Mouse (Mus musculus) heart, embryonic 14.5 days (tissue): Measurements from ENCODE around the gene Slc35b2. TPM values are rescaled to one million over a fixed set of nuclear protein-coding genes. Genes with fewer than 3 reads are reported as not detected.

ENCODE experiments used
- ATAC-seq: fragments of 200-750 bp; cut with Nextera tagmentation; 2 replicates; pipeline ENCODE4 v1.8.0; 2017; ENCODE audit warnings: low read depth, moderate TSS enrichment; ENCODE audit not compliant: insufficient number of reproducible peaks, insufficient read depth, low FRiP score
- H3K27ac ChIP-seq, 2 experiments: fragments of 200-500 bp in 1 of 2; fragments of 300-500 bp in 1 of 2; sonication (generic) in 1 of 2; replicated peaks in 1 of 2; 2 replicates each; pipeline ENCODE4 v1.5.1; 2012 to 2014; ENCODE audit warnings: low read depth in 2 of 2, low read length in 2 of 2, control low read depth in 1 of 2, mild to moderate bottlenecking in 1 of 2, mixed read lengths in 1 of 2; ENCODE audit not compliant: control insufficient read depth in 1 of 2, insufficient read depth in 1 of 2
- H3K27me3 ChIP-seq: fragments of 300-500 bp; sonication (generic); 2 replicates; pipeline ENCODE4 v1.6.1; 2014; ENCODE audit warnings: mild to moderate bottlenecking, low read length, control low read depth; ENCODE audit not compliant: control insufficient read depth, insufficient read depth
- H3K36me3 ChIP-seq: fragments of 300-500 bp; sonication (generic); 2 replicates; pipeline ENCODE4 v1.6.1; 2014; ENCODE audit warnings: mild to moderate bottlenecking, control low read depth, low read length, mixed read lengths; ENCODE audit not compliant: control insufficient read depth, insufficient read depth
- H3K4me1 ChIP-seq, 2 experiments: fragments of 200-500 bp in 1 of 2; fragments of 300-500 bp in 1 of 2; sonication (generic) in 1 of 2; 2 replicates each; pipeline ENCODE4 v1.6.1; 2012 to 2014; ENCODE audit warnings: low read length in 2 of 2, control low read depth in 1 of 2, mixed read lengths in 1 of 2; ENCODE audit not compliant: control insufficient read depth in 2 of 2, insufficient read depth in 2 of 2
- H3K4me2 ChIP-seq: fragments of 300-500 bp; sonication (generic); 2 replicates; pipeline ENCODE4 v1.6.1; 2014; ENCODE audit warnings: mild to moderate bottlenecking, low read length
- H3K4me3 ChIP-seq, 2 experiments: fragments of 200-500 bp in 1 of 2; fragments of 300-500 bp in 1 of 2; sonication (generic) in 1 of 2; 2 replicates each; pipeline ENCODE4 v1.5.1; 2012 to 2014; ENCODE audit warnings: low read length in 2 of 2, mild to moderate bottlenecking in 2 of 2, control low read depth in 1 of 2, low read depth in 1 of 2, moderate library complexity in 1 of 2; ENCODE audit not compliant: control insufficient read depth in 1 of 2, insufficient read depth in 1 of 2
- H3K9ac ChIP-seq: fragments of 300-500 bp; sonication (generic); 2 replicates; pipeline ENCODE4 v1.6.1; 2014; ENCODE audit warnings: mild to moderate bottlenecking, low read length
- H3K9me3 ChIP-seq: fragments of 300-500 bp; sonication (generic); 2 replicates; pipeline ENCODE4 v1.6.1; 2016; ENCODE audit warnings: low read length, control low read depth; ENCODE audit not compliant: control insufficient read depth
- WGBS: fragments of 180-500 bp; shearing (Covaris S2); extraction: QIAGEN DNeasy Blood & Tissue Kit; methylation state at CpG from one replicate; pipeline ENCODE4 v1.1.7; 2014; 5-methylcytosine and 5-hydroxymethylcytosine counted together
- polyA plus RNA-seq: library from polyadenylated mRNA; unstranded; fragments of >200 nt; fragmentation: Nextera tagmentation; extraction: Ambion mirVana; gene quantifications from 2 replicates; pipeline ENCODE4 v1.2.1, GENCODE M21; 2014

Gene Slc35b2
- polyA plus RNA-seq, 1 experiment from 2014 or later, result 91.3 TPM

DNA sequence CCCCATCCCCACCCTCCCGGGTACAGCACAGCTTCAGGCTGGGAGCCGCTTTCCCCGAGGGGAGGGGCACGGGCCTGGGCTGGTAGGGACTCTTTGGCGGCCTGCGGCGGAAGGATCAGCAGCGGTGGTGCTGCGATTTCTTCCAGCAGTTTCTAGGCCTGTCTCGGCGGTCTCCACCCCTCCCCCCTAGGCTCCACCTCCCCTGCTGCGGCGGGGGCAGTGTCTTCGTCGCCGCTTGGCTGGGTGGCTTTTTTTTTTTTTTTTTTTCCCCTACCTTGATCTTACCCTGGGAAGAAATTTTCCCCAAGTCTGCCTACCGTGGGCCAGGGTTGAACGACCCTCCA is 10.1 kb downstream of the Slc35b2 start:
- under 1% methylated on average over 18 of the region's 18 CpGs for WGBS

DNA sequence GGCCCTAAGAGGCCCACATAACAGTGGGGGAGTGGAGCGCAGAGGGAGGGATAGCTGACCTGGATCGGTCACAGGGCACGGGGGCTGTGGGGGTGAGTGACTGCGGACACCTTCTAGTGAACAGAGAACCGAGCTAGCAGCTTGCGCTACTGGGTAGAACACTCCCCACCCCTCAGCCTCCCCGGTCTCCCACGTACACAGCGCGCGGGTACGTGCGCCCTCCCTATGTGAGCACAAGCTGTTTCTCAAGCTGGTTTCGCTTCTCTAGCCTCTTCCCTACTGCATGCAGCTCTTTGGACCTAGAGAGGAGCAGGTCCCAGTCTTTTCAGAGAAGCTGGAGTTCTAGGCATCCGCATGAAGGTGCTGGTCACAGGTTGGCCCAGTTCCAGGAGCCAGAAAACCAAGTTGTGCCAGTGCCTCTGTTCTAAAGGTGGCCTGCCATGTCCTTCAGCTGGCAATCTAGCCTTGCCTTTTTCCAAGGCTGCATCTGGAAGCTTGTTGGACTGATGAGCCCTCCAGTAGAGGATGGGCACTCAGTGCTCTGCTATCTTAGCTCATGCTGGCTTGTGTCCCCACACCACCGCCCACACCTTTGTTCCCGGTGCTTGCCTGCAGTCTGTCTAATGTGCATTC is 10.6 kb downstream of the Slc35b2 start:
- 1% methylated on average over 17 of the region's 17 CpGs for WGBS
- Histone ChIP-seq H3K4me1 (peaks cover 13 to 36% of the 10 kb centered on the region in 2 experiments), H3K4me3 (peak overlapping the region; percentile 97 to 100), H3K4me2 (peak overlapping the region; percentile 92), H3K27me3 (no peaks in the 10 kb centered on the region), H3K9ac (peak overlapping the region; percentile 100), H3K27ac (peak overlapping the region; percentile 99), H3K9me3 (no peaks in the 10 kb centered on the region), H3K36me3 (peaks cover 29% of the 10 kb centered on the region)
- ATAC-seq, result no peak; the same call in 1 of the 2 replicates

More for the DNA sequence above, 10.1 kb downstream of the Slc35b2 start:
- Histone ChIP-seq H3K27ac (peak overlapping the region; percentile 99), H3K4me2 (peak overlapping the region; percentile 92), H3K9ac (peak overlapping the region; percentile 100), H3K4me1 (peaks cover 13 to 36% of the 10 kb centered on the region in 2 experiments), H3K9me3 (no peaks in the 10 kb centered on the region), H3K4me3 (peak overlapping the region; percentile 97 to 100), H3K27me3 (no peaks in the 10 kb centered on the region), H3K36me3 (peaks cover 34% of the 10 kb centered on the region)
- ATAC-seq, result peak; percentile 71

DNA sequence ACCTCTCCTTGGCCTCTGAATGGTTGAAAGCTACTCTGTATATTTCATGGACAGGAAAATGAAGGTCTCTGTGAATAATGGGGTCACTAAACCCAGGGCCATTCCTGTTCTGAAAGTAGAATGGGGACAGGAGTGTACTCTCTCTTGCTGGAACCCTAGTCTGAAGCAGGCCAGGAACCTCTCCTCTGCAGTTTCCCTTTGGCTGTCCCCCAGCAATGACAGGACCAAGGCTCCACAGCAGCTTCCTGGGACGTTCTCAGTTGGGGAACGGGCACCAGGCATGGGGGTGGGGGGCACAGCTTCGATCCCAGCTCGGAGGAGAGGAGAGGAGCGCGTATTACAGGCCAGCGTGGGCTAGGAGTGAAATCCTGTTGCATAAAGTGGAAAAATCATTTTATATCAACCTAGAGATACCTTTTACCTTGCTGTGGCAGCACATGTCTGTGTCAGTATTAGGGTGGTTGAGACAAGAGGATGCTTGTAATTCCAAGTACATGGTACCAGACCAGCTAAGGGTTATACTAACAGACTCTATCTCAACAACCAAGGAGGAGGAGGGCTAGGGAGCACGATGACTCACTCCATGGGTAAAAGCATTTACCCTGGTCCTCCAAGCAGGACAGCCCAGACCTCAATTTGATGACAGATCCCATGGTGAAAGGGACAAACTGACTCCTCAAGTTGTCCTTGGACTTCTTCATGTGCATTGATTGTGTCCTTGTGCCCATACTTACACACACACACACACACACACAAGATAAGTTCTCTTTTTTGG is 11.6 kb downstream of the Slc35b2 start:
- Histone ChIP-seq H3K36me3 (peaks cover 19% of the 10 kb centered on the region), H3K4me1 (peaks cover 13 to 32% of the 10 kb centered on the region in 2 experiments), H3K4me2 (peak overlapping the region; percentile 92), H3K4me3 (no peak overlapping the region), H3K27me3 (no peaks in the 10 kb centered on the region), H3K27ac (peak overlapping the region in 1 of 2 experiments; percentile 99; a peak in 1 of 4 replicates), H3K9ac (peak overlapping the region; percentile 100), H3K9me3 (no peaks in the 10 kb centered on the region)
- no peak for ATAC-seq
- WGBS, result 90% methylated on average over 8 of the region's 8 CpGs

DNA sequence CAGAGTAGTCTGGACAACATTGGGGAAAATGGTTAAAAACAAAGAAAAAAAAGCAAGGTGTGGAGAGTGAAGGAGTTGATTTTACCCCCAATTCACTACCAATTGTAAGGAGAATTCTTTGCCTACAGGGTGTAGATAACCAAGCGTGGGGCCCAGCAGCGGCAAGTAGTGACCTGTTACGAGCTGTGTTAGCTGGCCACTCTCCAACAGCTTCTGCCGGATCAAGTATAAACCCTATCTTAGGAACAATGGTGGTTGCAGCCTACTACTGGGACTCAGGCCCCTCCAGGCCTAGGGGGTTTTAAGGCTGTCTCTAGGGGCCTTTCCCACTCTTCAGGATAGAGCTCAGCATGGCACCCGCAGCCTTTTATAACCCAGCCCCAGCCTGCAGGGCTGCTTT is 14.6 kb downstream of the Slc35b2 start:
- Histone ChIP-seq H3K9me3 (no peaks in the 10 kb centered on the region), H3K27me3 (no peaks in the 10 kb centered on the region), H3K36me3 (no peaks in the 10 kb centered on the region), H3K4me3 (no peak overlapping the region), H3K27ac (peak overlapping the region; percentile 86 to 88), H3K9ac (peak overlapping the region; percentile 54), H3K4me2 (peak overlapping the region; percentile 27), H3K4me1 (peaks cover 16 to 36% of the 10 kb centered on the region in 2 experiments)
- 28% methylated on average over 5 of the region's 5 CpGs for WGBS
- ATAC-seq, result no peak

DNA sequence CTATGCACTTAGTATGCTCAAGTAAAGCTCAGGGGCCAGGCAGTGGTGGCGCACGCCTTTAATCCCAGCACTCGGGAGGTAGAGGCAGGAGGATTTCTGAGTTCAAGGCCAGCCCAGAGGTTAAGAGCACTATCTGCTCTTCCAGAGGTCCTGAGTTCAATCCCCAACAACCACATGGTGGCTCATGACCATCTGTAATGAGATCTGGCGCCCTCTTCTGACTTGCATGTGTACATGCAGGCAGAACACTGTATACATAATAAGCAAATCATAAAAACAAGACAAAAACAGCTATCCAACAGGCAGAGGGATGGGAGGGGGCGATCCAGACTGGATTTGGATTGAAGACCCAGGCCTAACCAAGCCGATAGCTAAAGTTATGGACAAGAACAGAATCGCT is 15.2 kb downstream of the Slc35b2 start:
- Histone ChIP-seq H3K9me3 (no peaks in the 10 kb centered on the region), H3K4me3 (no peak overlapping the region), H3K27ac (peak overlapping the region; percentile 86 to 88), H3K4me1 (peaks cover 16 to 39% of the 10 kb centered on the region in 2 experiments), H3K27me3 (no peaks in the 10 kb centered on the region), H3K9ac (peak overlapping the region; percentile 54), H3K4me2 (no peak overlapping the region), H3K36me3 (no peaks in the 10 kb centered on the region)
- 74% methylated on average over 7 of the region's 7 CpGs for WGBS
- ATAC-seq, result no peak

DNA sequence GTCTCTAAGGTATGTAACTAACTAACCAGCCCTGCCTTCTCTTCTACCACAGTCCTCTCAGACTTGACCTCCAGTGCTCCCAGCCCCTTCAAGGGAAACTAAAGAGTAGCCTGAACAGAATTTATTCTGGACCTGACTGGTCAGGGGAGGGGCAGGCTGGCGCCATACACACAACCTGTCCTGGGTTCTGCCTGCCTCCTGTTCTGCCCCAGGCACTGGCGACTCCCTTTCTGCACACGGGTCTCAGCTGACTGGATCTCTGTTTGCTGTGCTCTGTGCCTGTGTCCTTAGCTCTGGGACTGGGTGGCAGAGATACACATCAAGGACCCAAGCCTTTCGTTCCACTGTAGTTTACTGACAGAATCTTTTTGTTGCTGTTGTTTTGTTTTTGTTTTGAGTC is 15.9 kb downstream of the Slc35b2 start:
- no peak for ATAC-seq
- peaks cover 16 to 43% of the 10 kb centered on the region in 2 experiments for H3K4me1 ChIP-seq
- H3K27ac ChIP-seq, result no peak overlapping the region
- no peak overlapping the region for H3K9ac ChIP-seq
- no peaks in the 10 kb centered on the region for H3K36me3 ChIP-seq
- no peaks in the 10 kb centered on the region for H3K27me3 ChIP-seq
- WGBS, result 92% methylated on average over 4 of the region's 4 CpGs
- no peaks in the 10 kb centered on the region for H3K9me3 ChIP-seq
- H3K4me2 ChIP-seq, result no peak overlapping the region
- no peak overlapping the region for H3K4me3 ChIP-seq

DNA sequence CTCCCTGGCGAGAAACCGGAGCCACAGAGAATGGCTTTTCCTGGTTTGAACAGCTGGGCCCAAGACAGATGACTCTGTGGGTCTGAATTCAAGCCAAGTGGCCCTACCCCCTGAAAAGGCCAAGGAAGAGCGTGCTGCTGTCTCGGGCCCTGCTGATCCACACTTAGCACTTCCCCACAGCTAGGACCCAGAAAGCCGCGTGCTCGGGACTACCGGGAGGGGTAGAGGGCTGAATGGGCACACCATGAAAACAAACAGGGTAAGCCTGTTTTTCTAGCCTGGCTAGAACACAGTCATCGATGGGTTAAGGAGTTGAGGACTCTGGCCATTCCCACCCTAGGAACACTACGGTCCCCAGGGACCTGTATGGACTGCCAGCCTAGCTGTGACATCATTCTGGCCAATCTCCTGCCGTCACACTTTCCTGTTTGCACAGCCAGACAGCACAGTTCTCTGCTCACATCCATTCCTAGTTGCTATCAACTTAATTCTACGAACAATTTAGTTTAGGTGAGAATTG is 17.3 kb downstream of the Slc35b2 start:
- Histone ChIP-seq H3K36me3 (no peaks in the 10 kb centered on the region; the same call in 1 of the 2 replicates), H3K4me3 (no peak overlapping the region), H3K27me3 (no peaks in the 10 kb centered on the region), H3K4me2 (no peak overlapping the region), H3K4me1 (peaks cover 27 to 46% of the 10 kb centered on the region in 2 experiments), H3K27ac (peak overlapping the region; percentile 54 to 65), H3K9me3 (no peaks in the 10 kb centered on the region), H3K9ac (no peak overlapping the region)
- ATAC-seq, result no peak
- 35% methylated on average over 12 of the region's 12 CpGs for WGBS
